Mouse (Mus musculus) C2C12 (cell line): Measurements from ENCODE around the gene Vmn1r130. TPM values are rescaled to one million over a fixed set of nuclear protein-coding genes. Genes with fewer than 3 reads are reported as not detected.
"Not testable (repeated sequence)": the region's sequence is repeated elsewhere in the genome, so short reads cannot be mapped to it uniquely, and the experiment has no call there.

Experiments
- H3K27me3 ChIP-seq: one replicate; pipeline ENCODE4 v1.6.1; 2011; ENCODE audit not compliant: control insufficient read depth, insufficient read depth, insufficient read length
- H3K36me3 ChIP-seq: one replicate; pipeline ENCODE4 v1.6.1; 2011; ENCODE audit not compliant: control insufficient read depth, insufficient read depth
- H3K4me3 ChIP-seq: one replicate; pipeline ENCODE4 v1.5.1; 2011; ENCODE audit warnings: mild to moderate bottlenecking, control low read depth; ENCODE audit not compliant: poor library complexity, insufficient read depth, severe bottlenecking
- H3K79me2 ChIP-seq: one replicate; pipeline ENCODE4 v1.6.1; 2011; ENCODE audit not compliant: control insufficient read depth, insufficient read depth
- H3K79me3 ChIP-seq: one replicate; pipeline ENCODE4 v1.6.1; 2011; ENCODE audit warnings: low read depth, control low read depth
- H3ac ChIP-seq: one replicate; pipeline ENCODE3; 2011; ENCODE audit warnings: low read depth; ENCODE audit not compliant: control insufficient read depth, insufficient read length
- long read RNA-seq, 2 experiments: library from polyadenylated mRNA; unstranded; transcript quantifications; one replicate each; pipeline ENCODE4 v2.0.0; 2019 to 2020
- polyA plus RNA-seq: library from polyadenylated mRNA; unstranded; fragments of >200 nt; fragmentation: generic; extraction: Trizol; gene quantifications from one replicate; pipeline ENCODE4 v1.2.1, GENCODE M21; 2012; ENCODE audit warnings: missing spikeins

Gene Vmn1r130
- not detected for polyA plus RNA-seq
- long read RNA-seq, experiment 1 = 0 reads
- long read RNA-seq, experiment 2 = 0 reads

DNA sequence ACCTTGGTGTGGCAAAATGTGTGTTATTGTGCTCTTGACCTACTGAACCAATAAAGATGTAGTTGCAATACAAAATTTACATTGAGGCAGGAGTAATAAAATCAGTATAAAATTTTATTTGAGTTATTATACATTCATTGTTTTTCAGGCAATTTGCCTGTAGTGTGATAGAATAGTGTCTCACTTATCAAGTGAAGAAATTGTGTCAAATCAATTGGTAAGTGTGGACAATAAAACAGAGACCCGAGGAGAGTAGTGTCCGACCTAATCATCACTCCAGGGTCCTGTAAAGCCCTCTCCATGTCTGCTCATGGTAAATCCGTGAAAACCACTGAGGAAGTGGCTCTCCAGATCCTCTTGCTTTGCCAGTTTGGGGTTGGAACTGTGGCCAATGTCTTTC lies at the start of gene Vmn1r130:
Gene Vmn1r130 (plus strand): TSS at position 301 of the 400 bp plus-strand sequence.
- H3K36me3 ChIP-seq, H3K79me3 ChIP-seq, H3K4me3 ChIP-seq, H3ac ChIP-seq, H3K79me2 ChIP-seq, H3K27me3 ChIP-seq: not testable (repeated sequence)

DNA sequence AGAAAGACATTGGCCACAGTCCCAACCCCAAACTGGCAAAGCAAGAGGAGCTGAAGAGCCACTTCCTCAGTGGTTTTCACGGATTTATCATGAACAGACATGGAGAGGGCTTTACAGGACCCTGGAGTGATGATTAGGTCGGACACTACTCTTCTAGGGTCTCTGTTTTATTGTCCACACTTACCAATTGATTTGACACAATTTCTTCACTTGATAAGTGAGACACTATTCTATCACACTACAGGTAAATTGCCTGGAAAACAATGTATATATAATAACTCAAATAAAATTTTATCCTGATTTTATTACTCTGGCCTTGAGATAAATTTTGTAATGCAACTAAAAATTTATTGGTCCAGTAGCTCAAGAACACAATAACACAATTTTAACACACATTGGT lies 34.4 kb downstream of the Vmn1r130 start, which contains the start of gene Vmn1r131:
Gene Vmn1r131 (minus strand): TSS at position 101 of the 400 bp plus-strand sequence.
- H3K27me3 ChIP-seq, H3K36me3 ChIP-seq, H3K79me2 ChIP-seq, H3ac ChIP-seq, H3K79me3 ChIP-seq, H3K4me3 ChIP-seq: not testable (repeated sequence)

Other genes starting within 250 kb of the Vmn1r130 start
- gene Vmn1r125, start 239.6 kb upstream of the Vmn1r130 start, polyA plus RNA-seq = not detected
- not detected for gene Vmn1r126, start 210.3 kb upstream of the Vmn1r130 start, polyA plus RNA-seq
- gene Vmn1r127, start 191.9 kb upstream of the Vmn1r130 start, polyA plus RNA-seq = not detected
- not detected for gene Vmn1r128, start 162.4 kb upstream of the Vmn1r130 start, polyA plus RNA-seq
- not detected for gene Vmn1r129, start 150.5 kb upstream of the Vmn1r130 start, polyA plus RNA-seq
- not detected for gene Gm6882, start 79.0 kb upstream of the Vmn1r130 start, polyA plus RNA-seq
- not detected for gene Vmn1r131, start 34.3 kb downstream of the Vmn1r130 start, polyA plus RNA-seq
- gene Vmn1r132, start 102.3 kb downstream of the Vmn1r130 start, polyA plus RNA-seq = not detected
- not detected for gene Gm4175, start 249.7 kb downstream of the Vmn1r130 start, polyA plus RNA-seq